Mouse (Mus musculus) ovary, adult 18-20 months (tissue): Measurements from ENCODE around the gene Olfr446.

Experiments used
- DNase-seq: peaks from one replicate; pipeline ENCODE4 v3.0.0; 2022; ENCODE audit warnings: low spot score, mixed read lengths

Olfr446 gene

DNA sequence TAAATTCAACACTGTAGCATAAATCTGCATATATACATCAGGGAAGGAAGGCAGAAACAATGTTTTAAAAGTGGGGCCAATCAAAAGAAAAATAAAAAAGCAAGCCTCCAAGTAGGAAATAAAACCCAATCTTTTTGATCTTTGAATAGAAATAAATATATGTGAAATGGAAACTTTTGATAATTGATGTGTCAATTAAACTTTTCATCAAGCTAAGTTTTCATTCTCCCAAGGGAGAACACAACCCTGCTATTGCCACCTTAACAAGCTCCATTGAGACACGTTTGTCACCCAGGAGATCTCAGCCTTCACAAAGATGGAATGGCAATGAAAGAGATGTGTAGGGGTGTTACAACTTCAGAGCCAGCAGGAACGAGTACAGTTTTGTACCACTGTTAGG, at the start of gene Olfr446:
TSS of gene Olfr446 (plus strand) at position 301 of the 400 bp plus-strand sequence.
- no peak for DNase-seq

DNA sequence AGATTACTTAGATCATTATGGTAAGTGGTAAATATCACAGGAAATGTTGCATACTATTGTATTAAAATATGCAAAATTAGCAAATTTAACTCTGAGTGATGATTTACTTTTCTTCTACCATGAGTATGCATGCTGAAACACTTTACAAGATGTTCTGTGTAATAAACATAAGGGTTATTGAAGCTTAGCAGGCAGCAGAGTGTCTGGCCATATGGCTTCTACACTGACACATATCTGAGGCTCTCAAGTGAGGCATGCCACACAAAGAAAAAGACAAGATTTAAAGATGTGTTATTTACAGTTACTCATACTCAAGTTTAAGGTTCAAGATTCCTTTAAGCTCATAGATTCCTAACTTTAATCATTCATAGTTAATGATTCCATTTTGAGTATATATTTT, 44.9 kb upstream of the Olfr446 start:
- no peak for DNase-seq

GRCm38 (mm10) chr6:42890141-42890540, 31.0 kb upstream of the Olfr446 start, which contains the start of gene Olfr448:
Gene Olfr448, plus strand, starts transcription at chr6:42890441.
- DNase-seq: no peak

- DNase-seq: peak; percentile 38
Measured at GRCm38 (mm10) chr6:42900345-42900744, 20.8 kb upstream of the Olfr446 start.

- DNase-seq: no peak
Measured at GRCm38 (mm10) chr6:42908578-42908977, 12.6 kb upstream of the Olfr446 start, which contains the start of gene Olfr447. Gene Olfr447, plus strand, starts transcription at chr6:42908878.

- DNase-seq: no peak
Measured at GRCm38 (mm10) chr6:42948767-42949166, 27.6 kb downstream of the Olfr446 start, which contains the start of gene Olfr444. Gene Olfr444, plus strand, starts transcription at chr6:42949067.

DNA sequence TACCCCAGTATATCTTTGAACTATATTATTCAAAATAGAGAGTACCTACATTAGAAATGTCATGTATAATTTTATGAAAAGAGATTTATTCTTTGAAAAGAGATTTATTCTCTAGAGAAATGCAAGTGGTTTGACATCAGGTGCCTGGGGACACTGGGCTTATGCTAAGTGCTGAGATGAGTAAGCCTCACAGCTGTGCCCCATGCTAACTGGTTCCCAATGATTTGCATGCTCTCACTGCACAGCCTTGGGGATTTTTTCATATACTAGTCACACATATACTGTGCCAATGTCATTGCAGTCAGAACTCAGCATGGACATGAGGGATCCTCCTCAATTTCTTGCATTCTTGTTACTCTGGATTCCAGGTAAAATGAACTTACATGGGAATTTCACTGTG, 59.2 kb downstream of the Olfr446 start:
- DNase-seq: no peak
